Mouse (Mus musculus) heart, postnatal 36 days (tissue): ENCODE results near the gene Plekhm1. TPM values are rescaled to one million over a fixed set of nuclear protein-coding genes. Genes with fewer than 3 reads are reported as not detected.
A peak's percentile ranks its signal among the peaks of the same experiment; 100 is the strongest.

ENCODE experiments used
- DNase-seq, 2 experiments: peaks; one replicate each; pipeline ENCODE4 v3.0.0; 2021 to 2022
- intact Hi-C: fragments of 180-260 bp; cut with DNase I; formaldehyde crosslinking; loops from one replicate; pipeline ENCODE4 v1.15.1; 2025
- total RNA-seq, 2 experiments: library from RNA; stranded (reverse); gene quantifications; 2 replicates each; pipeline ENCODE4 v1.2.3; 2021

The Plekhm1 gene
- total RNA-seq, 2 experiments from 2014 or later = 11.9 to 12.9 TPM

GRCm38 (mm10) chr11:103399050-103399449, 13.4 kb downstream of the Plekhm1 start:
- intact Hi-C loops = loop anchor here (1.0 kb wide), 2 partner anchors 39 to 67 kb away; no protein-coding TSS in a partner anchor
- DNase-seq = no peak

- intact Hi-C loops = no loop called here
- DNase-seq = no peak
These were observed 15.8 kb downstream of the Plekhm1 start for GRCm38 (mm10) chr11:103396682-103397081.

- no peak for DNase-seq
- intact Hi-C loops = no loop called here
These were observed 16.3 kb downstream of the Plekhm1 start for GRCm38 (mm10) chr11:103396236-103396635.

- no peak for DNase-seq
- intact Hi-C loops = no loop called here
These were observed 17.9 kb downstream of the Plekhm1 start for GRCm38 (mm10) chr11:103394604-103395003.

GRCm38 (mm10) chr11:103394025-103394424, 18.5 kb downstream of the Plekhm1 start:
- intact Hi-C loops = no loop called here
- no peak for DNase-seq

- intact Hi-C loops = no loop called here
These were observed 24.5 kb downstream of the Plekhm1 start for GRCm38 (mm10) chr11:103387870-103388526.

GRCm38 (mm10) chr11:103386827-103387226, 25.7 kb downstream of the Plekhm1 start:
- intact Hi-C loops = no loop called here
- no peak for DNase-seq

More at GRCm38 (mm10) chr11:103387870-103388526, 24.5 kb downstream of the Plekhm1 start:
- DNase-seq = no peak

- intact Hi-C loops = loop anchor here (2.0 kb wide), 1 partner anchor 19 kb away; the partner anchor contains the start of gene Arhgap27
- DNase-seq = peak; percentile 75 to 82
These were observed 30.4 kb downstream of the Plekhm1 start for GRCm38 (mm10) chr11:103381956-103382613.

GRCm38 (mm10) chr11:103381505-103381904, 31.0 kb downstream of the Plekhm1 start:
- intact Hi-C loops = no loop called here
- no peak for DNase-seq

GRCm38 (mm10) chr11:103380460-103380859, 32.0 kb downstream of the Plekhm1 start:
- intact Hi-C loops = no loop called here
- DNase-seq = no peak

GRCm38 (mm10) chr11:103378341-103378740, 34.1 kb downstream of the Plekhm1 start:
- intact Hi-C loops = no loop called here
- no peak for DNase-seq

GRCm38 (mm10) chr11:103375772-103376171, 36.7 kb downstream of the Plekhm1 start:
- DNase-seq = no peak
- intact Hi-C loops = loop anchor here (2.0 kb wide), 1 partner anchor 15 kb away; no protein-coding TSS in a partner anchor

- DNase-seq = peak in 1 of 2 experiments; percentile 35
- intact Hi-C loops = loop anchor here (2.0 kb wide), 1 partner anchor 14 kb away; no protein-coding TSS in a partner anchor
These were observed 37.2 kb downstream of the Plekhm1 start for GRCm38 (mm10) chr11:103375258-103375657.

GRCm38 (mm10) chr11:103373922-103374321, 38.6 kb downstream of the Plekhm1 start:
- intact Hi-C loops = loop anchor here (2.0 kb wide), 1 partner anchor 13 kb away; no protein-coding TSS in a partner anchor
- DNase-seq = no peak

- DNase-seq = no peak
These were observed 39.9 kb downstream of the Plekhm1 start for GRCm38 (mm10) chr11:103372561-103372960.

GRCm38 (mm10) chr11:103372068-103372467, 40.4 kb downstream of the Plekhm1 start:
- peak; percentile 38 to 51 for DNase-seq
- intact Hi-C loops = no loop called here

More at GRCm38 (mm10) chr11:103372561-103372960, 39.9 kb downstream of the Plekhm1 start:
- intact Hi-C loops = no loop called here

GRCm38 (mm10) chr11:103371222-103371539, 41.3 kb downstream of the Plekhm1 start:
- intact Hi-C loops = no loop called here
- peak; percentile 37 to 39 for DNase-seq

GRCm38 (mm10) chr11:103370397-103371221, 41.9 kb downstream of the Plekhm1 start:
- intact Hi-C loops = no loop called here
- DNase-seq = no peak

- DNase-seq = no peak
- intact Hi-C loops = no loop called here
These were observed 47.0 kb downstream of the Plekhm1 start for GRCm38 (mm10) chr11:103365530-103365929.

- intact Hi-C loops = no loop called here
These were observed 47.5 kb downstream of the Plekhm1 start for GRCm38 (mm10) chr11:103365022-103365421.

GRCm38 (mm10) chr11:103364335-103364734, 48.2 kb downstream of the Plekhm1 start:
- intact Hi-C loops = no loop called here
- DNase-seq = no peak

More at GRCm38 (mm10) chr11:103365022-103365421, 47.5 kb downstream of the Plekhm1 start:
- DNase-seq = no peak
